Mouse (Mus musculus) v-Abl transformed pro-B cells (cell line): ENCODE measurements around the gene Tcl1.
"Not testable (repeated sequence)": the region's sequence is repeated elsewhere in the genome, so short reads cannot be mapped to it uniquely, and the experiment has no call there.

Source experiments
- in situ Hi-C, 2 experiments: fragments of 400-800 bp; cut with MboI; formaldehyde crosslinking; loops; one replicate each; pipeline ENCODE4 v1.15.1; 2025; ENCODE audit not compliant: unreplicated experiment in 2 of 2

The Tcl1 gene

DNA sequence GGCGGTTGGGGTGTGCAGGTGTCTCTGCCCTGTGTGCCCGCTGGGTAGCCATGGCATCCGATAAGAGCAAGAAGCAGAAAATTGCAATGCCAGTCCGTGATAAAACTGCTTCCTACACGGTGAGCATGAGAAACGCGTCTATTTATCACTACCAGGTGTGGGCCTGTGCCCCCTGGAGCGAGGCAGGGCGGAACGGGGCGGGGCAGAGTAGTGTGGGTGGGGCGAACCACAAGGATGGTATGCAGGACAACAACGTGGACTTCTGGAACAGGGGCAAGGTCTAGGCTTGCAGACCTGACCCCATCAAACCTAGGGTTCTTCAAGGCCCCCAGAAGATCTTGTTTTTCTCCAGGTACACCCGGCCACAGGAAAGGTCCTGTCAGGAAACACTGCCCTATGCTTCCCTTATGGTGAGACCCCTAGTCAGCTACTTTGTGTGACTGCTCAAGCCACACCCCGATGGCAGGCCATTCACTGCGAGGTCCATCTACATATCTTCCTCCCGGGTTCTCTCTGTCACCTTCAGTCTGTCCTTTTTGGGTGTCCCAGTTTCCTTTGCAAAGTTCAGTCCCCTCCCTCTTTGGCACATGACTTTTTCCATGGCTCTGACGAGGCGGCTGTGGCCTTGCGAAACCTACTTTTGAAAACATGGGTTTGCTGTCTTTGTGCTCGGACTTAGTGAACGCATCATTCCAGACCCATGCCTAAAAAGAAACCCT, at the start of gene Tcl1:
Gene Tcl1, minus strand, starts transcription at position 193 of the 719 bp plus-strand sequence.
- in situ Hi-C loops = no loop called here

DNA sequence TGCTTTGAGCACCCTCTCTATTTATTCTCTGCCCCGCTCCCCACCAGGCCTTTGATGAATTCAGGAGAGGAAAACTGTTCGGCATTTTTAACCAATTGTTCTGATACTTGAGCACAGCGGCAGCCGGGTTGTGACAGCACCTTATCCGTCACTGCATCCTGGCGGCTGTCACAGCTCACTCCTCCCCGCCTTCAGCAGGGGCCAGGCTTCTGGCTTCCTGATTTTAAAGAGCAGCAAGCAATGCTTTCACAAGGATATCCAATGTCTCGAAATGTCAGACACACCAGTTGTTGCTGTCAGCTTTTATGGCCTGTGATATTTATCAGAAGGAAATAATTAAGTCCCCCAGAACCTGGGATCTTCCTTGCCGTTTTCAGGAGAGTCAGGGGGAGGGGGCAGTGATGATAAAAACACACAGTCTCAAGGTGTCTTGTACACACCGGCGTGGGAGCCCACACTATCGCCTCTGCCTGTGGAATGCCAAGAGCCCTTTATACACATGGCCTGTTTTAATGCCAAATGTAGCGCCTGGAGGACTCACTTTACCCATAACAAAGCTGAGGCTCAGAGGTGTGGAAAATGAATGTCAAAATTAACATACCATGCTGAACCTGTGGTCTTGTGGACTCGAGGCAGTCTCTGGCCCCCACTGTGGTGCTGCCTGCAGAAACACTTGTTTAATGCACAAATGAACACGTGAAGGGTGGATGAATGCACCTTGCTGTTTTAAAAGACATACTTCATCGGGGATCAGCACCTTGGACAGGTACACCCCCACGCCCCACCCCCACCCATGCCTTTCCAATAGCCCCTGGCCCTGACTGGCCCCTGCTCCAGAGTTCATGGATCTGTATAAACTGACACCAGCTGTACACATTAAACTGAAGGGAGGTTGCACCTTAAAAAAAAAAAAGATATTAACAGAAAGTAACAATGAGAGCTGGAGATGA, 48.7 kb upstream of the Tcl1 start:
- in situ Hi-C loops = no loop called here

GRCm38 (mm10) chr12:105267076-105267475, 44.5 kb upstream of the Tcl1 start:
- in situ Hi-C loops = no loop called here

- in situ Hi-C loops = no loop called here
Observed at GRCm38 (mm10) chr12:105266096-105266495, 43.5 kb upstream of the Tcl1 start.

GRCm38 (mm10) chr12:105259221-105259620, 36.6 kb upstream of the Tcl1 start:
- in situ Hi-C loops = no loop called here

DNA sequence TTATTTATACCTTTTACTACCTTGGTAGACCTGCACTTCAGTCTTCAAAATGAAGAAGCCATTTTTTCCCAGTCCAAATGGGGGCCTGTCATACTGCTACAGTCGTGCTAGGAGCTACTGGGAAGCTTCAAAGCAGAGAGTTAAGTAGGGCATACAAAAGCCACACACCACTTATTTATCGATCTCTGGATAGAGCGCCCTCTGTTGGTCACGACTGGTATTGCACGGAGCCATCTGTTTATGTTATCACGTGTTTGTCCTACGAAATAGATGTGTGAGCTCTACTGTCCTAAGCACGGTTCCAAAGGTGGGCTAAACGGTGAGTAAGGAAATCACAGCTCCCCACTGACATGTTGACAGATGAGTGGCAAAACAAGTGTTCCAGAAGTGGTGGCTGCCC, 36.2 kb upstream of the Tcl1 start:
- in situ Hi-C loops = no loop called here

GRCm38 (mm10) chr12:105253796-105254195, 31.2 kb upstream of the Tcl1 start:
- in situ Hi-C loops = no loop called here

- in situ Hi-C loops = no loop called here
Observed at GRCm38 (mm10) chr12:105248763-105249233, 26.2 kb upstream of the Tcl1 start.

GRCm38 (mm10) chr12:105239060-105239459, 16.5 kb upstream of the Tcl1 start:
- in situ Hi-C loops = no loop called here

DNA sequence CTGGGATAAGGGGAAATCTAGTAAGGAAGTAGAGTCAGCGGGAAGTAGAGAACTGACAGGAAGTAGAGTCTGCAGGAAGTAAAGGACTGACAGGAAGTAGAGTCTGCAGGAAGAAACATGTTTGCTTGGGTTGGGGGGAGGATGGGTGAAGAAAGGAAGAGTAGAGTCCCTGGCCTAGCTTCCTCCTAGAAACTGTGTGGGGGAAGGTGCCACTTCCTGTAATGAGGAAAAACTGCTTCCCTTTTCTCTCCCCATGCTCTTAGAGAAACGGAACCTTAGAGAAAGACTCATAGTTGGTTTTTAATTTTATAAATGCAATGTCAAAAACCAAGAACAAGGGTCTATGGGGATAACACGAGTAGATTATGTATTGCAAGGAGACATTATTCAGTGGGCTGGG, 12.5 kb upstream of the Tcl1 start:
- in situ Hi-C loops = no loop called here

- in situ Hi-C loops = no loop called here
Observed at GRCm38 (mm10) chr12:105234362-105234761, 11.8 kb upstream of the Tcl1 start.

DNA sequence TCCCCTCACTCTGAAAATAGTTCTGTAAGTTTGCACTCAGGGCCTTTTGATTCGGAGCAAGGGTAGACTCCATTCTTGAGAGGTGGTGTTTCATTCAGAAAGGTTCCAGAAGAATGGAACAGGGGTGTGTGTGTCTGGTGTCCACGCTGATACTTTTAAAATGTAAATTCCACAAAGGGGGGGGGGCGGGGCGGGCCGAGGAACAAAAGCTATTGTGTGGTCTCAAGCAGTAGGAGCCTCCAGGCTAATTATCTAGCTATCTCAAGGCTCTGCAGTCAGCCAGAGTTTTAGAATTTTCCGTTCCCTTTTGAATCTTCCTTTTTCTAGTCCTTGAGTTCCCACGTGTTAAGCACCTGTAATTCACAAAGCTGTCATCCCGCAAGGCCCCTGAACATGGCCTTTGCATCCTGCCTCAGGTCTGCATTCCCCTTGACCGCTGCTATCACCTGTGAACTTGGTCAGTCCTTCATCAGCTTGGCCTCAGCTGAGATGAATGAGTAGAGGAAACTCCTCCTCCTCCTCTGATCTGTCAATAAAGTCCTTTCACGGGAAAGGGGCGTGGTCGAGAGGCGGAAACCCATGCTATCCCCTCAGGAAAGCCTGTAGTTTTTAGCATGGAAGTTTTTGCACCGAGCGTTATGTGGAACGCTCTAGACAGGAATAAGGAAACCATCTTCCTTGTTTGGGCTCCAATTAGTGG, 2.2 kb upstream of the Tcl1 start:
- in situ Hi-C loops = no loop called here

GRCm38 (mm10) chr12:105217101-105217760, 5.4 kb downstream of the Tcl1 start:
- in situ Hi-C loops = no loop called here

GRCm38 (mm10) chr12:105209231-105209630, 13.4 kb downstream of the Tcl1 start:
- in situ Hi-C loops = no loop called here

- in situ Hi-C loops = no loop called here
Observed at GRCm38 (mm10) chr12:105208441-105208840, 14.2 kb downstream of the Tcl1 start.

DNA sequence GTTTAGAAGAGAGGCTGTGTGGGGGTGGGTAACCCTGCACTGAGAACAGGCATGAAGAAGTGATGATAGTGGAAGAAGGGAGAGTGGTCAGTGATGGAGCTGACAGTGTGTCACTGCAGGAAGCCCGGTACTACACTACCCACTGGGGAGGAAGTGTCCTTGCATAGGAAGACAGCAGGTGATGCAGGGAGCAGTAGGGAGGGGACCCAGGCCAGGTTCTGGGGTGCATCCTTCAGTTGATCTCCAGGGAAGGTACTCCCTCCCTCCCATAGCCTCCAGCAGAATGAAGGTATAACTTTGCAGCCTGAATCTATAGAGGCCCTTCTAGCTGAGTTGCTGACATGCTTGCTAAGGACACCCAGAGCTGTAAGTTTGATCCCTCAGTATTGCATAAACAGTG, 15.5 kb downstream of the Tcl1 start:
- in situ Hi-C loops = no loop called here

DNA sequence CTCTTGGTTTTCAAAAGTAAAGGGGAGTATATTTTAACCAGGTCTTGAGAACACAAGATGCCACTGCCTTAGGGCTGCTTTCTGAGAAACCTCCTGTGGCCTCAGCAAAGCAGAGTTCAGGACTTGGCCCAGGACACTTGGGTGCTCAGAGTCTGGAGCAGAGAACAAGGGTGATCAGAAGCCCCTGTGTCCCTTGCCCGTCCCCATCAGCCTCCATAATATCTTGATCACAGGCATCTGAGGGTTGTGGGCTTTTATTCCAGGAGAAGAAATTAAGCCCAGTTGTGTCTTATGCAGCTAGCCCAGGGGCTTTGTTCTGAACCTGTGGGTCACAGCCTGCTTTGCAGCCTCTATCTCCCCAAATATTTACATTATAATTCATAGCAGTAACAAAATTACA, 20.9 kb downstream of the Tcl1 start, which contains the start of gene Tcl1b4:
Gene Tcl1b4, plus strand, starts transcription at position 301 of the 400 bp plus-strand sequence.
- in situ Hi-C loops = not testable (repeated sequence)

- in situ Hi-C loops = not testable (repeated sequence)
Observed at GRCm38 (mm10) chr12:105199684-105200497, 22.7 kb downstream of the Tcl1 start.

DNA sequence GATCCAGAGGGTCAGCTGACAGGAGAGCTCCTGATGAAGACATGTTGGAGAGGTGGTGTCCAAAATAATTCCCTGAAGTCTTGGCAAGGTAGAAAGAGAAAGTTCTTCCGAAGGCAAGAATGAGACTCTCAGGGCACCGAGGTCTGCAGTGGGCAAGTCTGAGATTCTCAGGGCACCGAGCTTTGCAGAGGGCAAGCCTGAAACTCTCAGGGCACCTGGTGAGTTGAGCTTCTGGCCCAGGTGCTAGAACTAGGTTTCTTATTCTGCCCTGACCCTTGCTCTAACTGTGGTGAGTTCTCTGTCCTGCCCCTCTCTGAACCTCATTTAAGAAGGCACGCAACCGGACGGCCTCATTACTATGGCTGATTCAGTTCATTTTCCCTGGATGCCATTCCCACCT, 31.9 kb downstream of the Tcl1 start, which contains the start of gene Tcl1b3:
Gene Tcl1b3, plus strand, starts transcription at position 301 of the 400 bp plus-strand sequence.
- in situ Hi-C loops = not testable (repeated sequence)
